Mouse (Mus musculus) lung, postnatal 0 days (tissue): ENCODE data around the gene Gm49369.

Source experiments
- CTCF ChIP-seq: IDR thresholded peaks from 2 replicates; pipeline ENCODE4 v1.5.1; 2016; ENCODE audit warnings: antibody characterized with exemption, mild to moderate bottlenecking
- EP300 ChIP-seq: IDR thresholded peaks from 2 replicates; pipeline ENCODE4 v1.6.1; 2016; ENCODE audit warnings: antibody characterized with exemption, mild to moderate bottlenecking, control low read depth

- no peak for TF ChIP-seq EP300
- TF ChIP-seq CTCF, result no peak
These were observed 8.6 kb downstream of the Gm49369 start, which contains the start of gene Ifitm10 for GRCm38 (mm10) chr7:142373641-142374412.
